Mouse (Mus musculus): ENCODE results near the gene Nos3.

- TF ChIP-seq EP300 (IDR thresholded peaks at IDR 0.05) (no peak), CTCF (IDR thresholded peaks at IDR 0.05) (no peak)
Observed at GRCm38 (mm10) chr5:24400362-24400761, 35.8 kb downstream of the Nos3 start.
